Mouse (Mus musculus) stomach, embryonic 16.5 days (tissue): ENCODE measurements around the gene Rcvrn. TPM values are rescaled to one million over a fixed set of nuclear protein-coding genes. Genes with fewer than 3 reads are reported as not detected.
A peak's percentile ranks its signal among the peaks of the same experiment; 100 is the strongest.

Experiments used
- ATAC-seq: fragments of 200-750 bp; cut with Nextera tagmentation; 2 replicates; pipeline ENCODE4 v1.8.0; 2017; ENCODE audit warnings: moderate number of reproducible peaks, moderate TSS enrichment; ENCODE audit not compliant: insufficient read depth, low FRiP score
- H3K27ac ChIP-seq: fragments of 300-500 bp; sonication (generic); 2 replicates; pipeline ENCODE4 v1.5.1; 2014; ENCODE audit warnings: low read length
- H3K27me3 ChIP-seq: fragments of 300-500 bp; sonication (generic); 2 replicates; pipeline ENCODE4 v1.6.1; 2014; ENCODE audit warnings: low read length, control low read depth, mixed read lengths; ENCODE audit not compliant: control insufficient read depth, insufficient read depth
- H3K36me3 ChIP-seq: fragments of 300-500 bp; sonication (generic); 2 replicates; pipeline ENCODE4 v1.6.1; 2014; ENCODE audit warnings: low read length; ENCODE audit not compliant: control insufficient read depth, insufficient read depth
- H3K4me1 ChIP-seq: fragments of 300-500 bp; sonication (generic); 2 replicates; pipeline ENCODE4 v1.6.1; 2014; ENCODE audit warnings: low read length, control low read depth, mixed read lengths; ENCODE audit not compliant: control insufficient read depth, insufficient read depth
- H3K4me2 ChIP-seq: fragments of 300-500 bp; sonication (generic); 2 replicates; pipeline ENCODE4 v1.6.1; 2014; ENCODE audit warnings: low read depth, low read length, mixed read lengths
- H3K4me3 ChIP-seq: fragments of 300-500 bp; sonication (generic); replicated peaks from 2 replicates; pipeline ENCODE4 v1.5.1; 2014; ENCODE audit warnings: mild to moderate bottlenecking, low read length
- H3K9ac ChIP-seq: fragments of 300-500 bp; sonication (generic); 2 replicates; pipeline ENCODE4 v1.6.1; 2014; ENCODE audit warnings: low read length
- H3K9me3 ChIP-seq: fragments of 300-500 bp; sonication (generic); replicated peaks from 2 replicates; pipeline ENCODE4 v1.6.1; 2016; ENCODE audit warnings: low read length, control low read depth; ENCODE audit not compliant: control insufficient read depth
- WGBS: fragments of 180-500 bp; shearing (Covaris S2); extraction: QIAGEN DNeasy Blood & Tissue Kit; methylation state at CpG from one replicate; pipeline ENCODE4 v1.1.7; 2014; 5-methylcytosine and 5-hydroxymethylcytosine counted together
- polyA plus RNA-seq: library from polyadenylated mRNA; unstranded; fragments of >200 nt; fragmentation: Nextera tagmentation; extraction: Ambion mirVana; gene quantifications from 2 replicates; pipeline ENCODE4 v1.2.1, GENCODE M21; 2015

Rcvrn gene
- polyA plus RNA-seq, 1 experiment from 2014 or later: not detected

DNA sequence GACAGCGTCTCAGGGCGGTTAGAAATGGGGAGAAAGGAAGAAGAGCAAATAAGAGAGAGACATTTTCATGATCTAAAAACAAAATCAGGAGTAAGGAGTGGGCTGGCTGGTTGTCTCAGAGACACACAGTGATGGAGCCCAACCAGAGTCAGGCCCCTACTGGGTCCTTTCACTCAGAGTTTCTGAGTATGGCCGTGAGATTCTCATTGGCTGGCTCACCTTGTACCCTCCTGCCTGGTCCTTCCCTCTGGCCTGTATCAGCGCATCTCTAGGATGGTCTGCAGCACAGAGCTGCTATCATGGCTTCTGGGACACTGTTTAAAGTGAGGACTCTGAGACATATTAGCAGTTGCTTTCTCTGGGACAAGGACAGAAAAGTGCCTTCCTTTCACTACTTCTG is 40.6 kb upstream of the Rcvrn start:
- no peak overlapping the region for H3K9ac ChIP-seq
- no peaks in the 10 kb centered on the region for H3K9me3 ChIP-seq
- no peak overlapping the region for H3K27ac ChIP-seq
- H3K4me2 ChIP-seq: no peak overlapping the region
- no peak overlapping the region for H3K4me3 ChIP-seq
- H3K4me1 ChIP-seq: peaks cover 7% of the 10 kb centered on the region; the same call in 1 of the 2 replicates
- 88% methylated on average over 4 of the region's 4 CpGs for WGBS
- no peak for ATAC-seq
- no peaks in the 10 kb centered on the region for H3K27me3 ChIP-seq
- H3K36me3 ChIP-seq: no peaks in the 10 kb centered on the region

DNA sequence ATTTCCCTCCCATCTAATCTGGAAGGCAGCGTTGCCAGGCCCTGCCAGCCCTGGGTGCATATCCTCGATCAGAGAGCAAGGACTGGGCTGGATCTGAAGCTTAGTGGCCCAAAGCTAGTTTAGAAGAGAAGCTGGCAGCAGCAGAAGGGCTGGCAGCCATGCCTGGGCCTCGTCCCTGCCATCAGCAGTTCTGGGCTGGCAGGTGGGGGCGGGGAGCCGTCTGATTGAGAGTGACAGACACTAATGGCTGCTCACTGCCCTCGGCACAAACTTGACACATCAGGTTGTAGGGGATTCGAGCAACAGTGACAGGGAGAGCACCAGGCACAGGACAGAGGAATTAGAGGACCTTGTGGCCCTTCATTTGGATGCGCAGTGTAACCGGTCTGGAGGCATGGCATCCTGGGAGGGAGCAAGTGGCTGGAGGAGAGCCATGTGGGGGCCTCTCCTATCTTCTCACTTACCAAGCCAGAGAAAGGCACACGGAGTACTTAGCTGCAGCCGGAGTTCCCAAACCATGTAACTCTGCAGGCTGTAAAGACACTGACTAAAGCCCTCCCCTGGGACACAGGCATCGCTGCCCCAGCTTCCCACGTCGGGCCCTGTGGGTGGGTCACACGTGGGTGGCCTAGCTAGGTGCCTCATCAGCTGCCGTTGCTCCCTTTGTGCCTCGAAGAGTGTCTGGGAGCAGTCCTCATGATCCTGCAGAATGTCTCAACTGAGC is 39.7 kb upstream of the Rcvrn start:
- no peak overlapping the region for H3K4me3 ChIP-seq
- H3K9me3 ChIP-seq: no peaks in the 10 kb centered on the region
- no peak overlapping the region for H3K9ac ChIP-seq
- H3K27me3 ChIP-seq: no peaks in the 10 kb centered on the region
- no peak overlapping the region for H3K27ac ChIP-seq
- WGBS: 70% methylated on average over 17 of the region's 17 CpGs
- H3K4me2 ChIP-seq: no peak overlapping the region
- peaks cover 7% of the 10 kb centered on the region; the same call in 1 of the 2 replicates for H3K4me1 ChIP-seq
- H3K36me3 ChIP-seq: no peaks in the 10 kb centered on the region
- ATAC-seq: no peak

DNA sequence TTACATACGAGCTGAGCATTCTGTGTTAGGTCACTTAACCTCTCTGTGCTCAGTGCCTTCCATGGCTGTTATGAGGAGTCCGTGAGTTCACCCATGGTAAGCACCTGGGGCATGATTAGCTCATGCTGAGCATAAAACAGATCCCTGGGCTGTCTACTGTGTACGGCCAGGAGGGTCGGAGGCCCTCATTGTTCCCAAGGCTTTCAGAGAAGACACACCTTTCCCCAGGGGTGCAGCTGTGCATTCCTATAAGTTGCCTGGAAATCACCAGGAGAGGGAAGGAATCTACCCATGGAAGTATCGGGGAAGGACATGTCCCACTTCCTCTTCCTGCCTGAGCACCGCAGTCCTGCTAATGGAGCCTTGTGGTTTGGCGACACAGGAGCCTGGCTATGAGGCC is 38.8 kb upstream of the Rcvrn start:
- no peak overlapping the region for H3K4me2 ChIP-seq
- no peak overlapping the region for H3K9ac ChIP-seq
- H3K27me3 ChIP-seq: no peaks in the 10 kb centered on the region
- no peak overlapping the region for H3K4me3 ChIP-seq
- H3K36me3 ChIP-seq: no peaks in the 10 kb centered on the region
- no peaks in the 10 kb centered on the region for H3K9me3 ChIP-seq
- H3K27ac ChIP-seq: no peak overlapping the region
- no peak for ATAC-seq
- peaks cover 7% of the 10 kb centered on the region; the same call in 1 of the 2 replicates for H3K4me1 ChIP-seq
- 76% methylated on average over 7 of the region's 7 CpGs for WGBS

DNA sequence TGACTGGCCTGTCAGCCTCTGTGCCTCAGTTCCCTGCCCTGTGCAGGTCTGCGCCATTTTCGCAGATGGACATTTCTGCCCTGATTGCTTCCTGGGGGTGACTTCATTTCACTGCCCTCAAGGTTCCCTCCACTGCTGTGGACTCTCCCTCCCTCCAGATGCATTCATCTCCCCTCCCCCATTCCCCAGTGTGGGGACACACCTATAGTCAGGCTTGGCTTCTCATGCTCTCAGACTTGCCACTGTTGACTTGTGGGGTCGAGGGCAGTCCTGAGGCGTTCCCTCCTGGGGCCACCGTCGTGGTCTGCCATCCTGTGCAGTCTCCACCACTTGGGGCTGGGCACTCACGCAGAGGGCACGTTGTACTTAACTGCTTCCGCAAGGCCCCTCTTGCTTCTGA is 38.3 kb upstream of the Rcvrn start:
- no peak overlapping the region for H3K27ac ChIP-seq
- peaks cover 7% of the 10 kb centered on the region; the same call in 1 of the 2 replicates for H3K4me1 ChIP-seq
- no peak overlapping the region for H3K4me2 ChIP-seq
- H3K4me3 ChIP-seq: no peak overlapping the region
- H3K36me3 ChIP-seq: no peaks in the 10 kb centered on the region
- ATAC-seq: no peak
- no peak overlapping the region for H3K9ac ChIP-seq
- H3K9me3 ChIP-seq: no peaks in the 10 kb centered on the region
- H3K27me3 ChIP-seq: no peaks in the 10 kb centered on the region
- WGBS: 76% methylated on average over 9 of the region's 9 CpGs

DNA sequence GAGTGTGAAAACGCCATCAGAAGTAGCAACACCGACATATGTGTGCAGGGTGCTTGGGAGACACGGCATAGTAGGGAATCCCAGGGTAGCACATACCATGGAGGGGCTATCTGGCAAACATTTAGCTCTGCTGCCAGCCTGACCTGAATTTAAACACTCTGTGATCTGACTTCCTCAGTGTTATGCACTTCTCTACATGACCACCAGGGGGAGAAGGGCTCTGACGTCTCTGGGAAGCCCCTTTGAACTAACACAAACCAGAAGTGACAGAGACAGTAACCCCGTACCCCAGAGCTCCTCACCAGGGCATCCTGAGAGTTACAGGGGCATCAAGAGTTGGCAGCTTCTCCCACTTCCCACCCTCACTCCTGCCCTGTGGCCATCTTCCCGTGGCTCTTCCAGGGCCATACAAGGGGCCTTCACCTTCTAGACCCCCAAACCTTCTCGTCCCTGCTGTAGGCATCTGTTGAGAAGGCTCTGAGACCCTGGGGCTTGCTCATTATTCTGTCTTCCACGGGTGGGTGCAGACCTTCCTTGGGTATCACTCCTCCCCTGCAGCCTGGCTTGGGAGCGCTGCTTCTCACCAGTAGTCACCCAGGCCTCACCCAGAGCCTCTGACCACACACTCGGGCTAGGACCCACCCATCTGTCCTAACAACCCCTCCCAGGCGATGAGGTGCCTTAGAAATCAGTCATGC is 37.3 kb upstream of the Rcvrn start:
- Histone ChIP-seq H3K36me3 (no peaks in the 10 kb centered on the region), H3K4me1 (no peaks in the 10 kb centered on the region), H3K4me2 (no peak overlapping the region), H3K9ac (no peak overlapping the region), H3K4me3 (no peak overlapping the region), H3K27me3 (no peaks in the 10 kb centered on the region), H3K27ac (no peak overlapping the region), H3K9me3 (no peaks in the 10 kb centered on the region)
- 0 out of 2 replicates have a peak, but pooled peaks have one; percentile 19 for ATAC-seq
- 41% methylated on average over 11 of the region's 11 CpGs for WGBS

DNA sequence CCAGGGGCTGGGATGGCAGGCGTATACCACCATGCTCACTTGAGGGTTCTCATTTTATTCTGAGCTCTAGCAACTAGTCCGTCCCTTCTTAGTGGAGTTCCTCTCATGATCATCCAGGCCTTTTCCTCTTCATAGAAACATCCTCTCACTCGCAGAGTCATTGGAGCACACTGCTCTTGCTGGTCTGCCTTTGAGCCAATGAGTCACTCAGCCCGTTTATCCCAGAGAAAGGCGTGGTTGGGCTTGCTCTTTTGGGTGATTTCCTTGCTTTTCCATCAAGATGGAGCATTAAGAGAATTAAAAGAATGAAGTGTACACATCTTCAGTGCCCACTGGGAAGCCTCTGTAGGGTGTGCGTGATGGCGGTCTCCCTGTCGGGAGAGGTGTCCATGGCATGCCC is 33.7 kb upstream of the Rcvrn start:
- Histone ChIP-seq H3K27me3 (no peaks in the 10 kb centered on the region), H3K4me1 (no peaks in the 10 kb centered on the region), H3K9me3 (no peaks in the 10 kb centered on the region), H3K4me2 (no peak overlapping the region), H3K4me3 (no peak overlapping the region), H3K27ac (no peak overlapping the region), H3K36me3 (no peaks in the 10 kb centered on the region), H3K9ac (no peak overlapping the region)
- 86% methylated on average over 8 of the region's 8 CpGs for WGBS
- no peak for ATAC-seq

DNA sequence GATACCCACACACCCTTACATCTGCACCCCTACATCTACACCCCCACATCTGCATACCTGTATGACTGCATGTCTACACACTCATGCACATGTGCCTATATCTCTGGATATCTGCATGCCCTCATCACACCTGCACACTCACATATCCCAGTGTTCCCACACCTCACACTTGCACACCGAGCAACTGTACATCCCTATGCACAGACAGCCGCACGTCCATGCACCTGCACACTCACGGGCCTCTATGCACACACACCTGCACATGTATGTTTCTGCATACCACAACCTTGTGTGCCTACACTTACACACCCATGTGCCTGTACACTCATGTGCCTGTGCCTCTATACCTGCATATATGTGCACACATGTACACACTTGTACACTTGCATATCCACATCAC is 31.7 kb upstream of the Rcvrn start:
- Histone ChIP-seq H3K4me2 (no peak overlapping the region), H3K27me3 (no peaks in the 10 kb centered on the region), H3K9me3 (no peaks in the 10 kb centered on the region), H3K36me3 (no peaks in the 10 kb centered on the region), H3K9ac (no peak overlapping the region), H3K4me3 (no peak overlapping the region), H3K27ac (no peak overlapping the region), H3K4me1 (no peaks in the 10 kb centered on the region)
- no peak for ATAC-seq
- WGBS: 95% methylated on average over 4 of the region's 4 CpGs

DNA sequence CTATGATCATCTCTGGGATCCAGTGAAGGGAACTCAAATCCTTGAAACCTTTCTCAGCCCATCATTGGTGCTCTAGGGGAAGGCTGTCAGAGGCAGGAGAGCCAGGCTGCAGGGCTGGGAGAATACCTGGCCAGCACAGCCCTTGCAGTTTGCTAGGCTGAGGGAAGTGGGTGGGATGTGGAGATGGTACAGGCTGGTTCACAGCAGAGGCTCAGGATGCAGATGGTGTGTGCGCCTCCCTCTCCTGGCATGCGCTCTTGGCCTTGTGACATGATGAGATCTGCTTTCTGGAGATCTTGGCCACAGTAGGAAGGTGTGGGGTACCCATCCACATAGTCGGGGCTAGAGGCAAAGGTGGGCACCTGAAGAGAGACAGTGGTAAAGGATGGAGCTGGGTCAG is 30.9 kb upstream of the Rcvrn start:
- H3K4me1 ChIP-seq: no peaks in the 10 kb centered on the region
- no peaks in the 10 kb centered on the region for H3K36me3 ChIP-seq
- no peak for ATAC-seq
- H3K27me3 ChIP-seq: no peaks in the 10 kb centered on the region
- no peak overlapping the region for H3K9ac ChIP-seq
- WGBS: 92% methylated on average over 3 of the region's 3 CpGs
- H3K4me3 ChIP-seq: no peak overlapping the region
- H3K4me2 ChIP-seq: no peak overlapping the region
- no peak overlapping the region for H3K27ac ChIP-seq
- H3K9me3 ChIP-seq: no peaks in the 10 kb centered on the region

DNA sequence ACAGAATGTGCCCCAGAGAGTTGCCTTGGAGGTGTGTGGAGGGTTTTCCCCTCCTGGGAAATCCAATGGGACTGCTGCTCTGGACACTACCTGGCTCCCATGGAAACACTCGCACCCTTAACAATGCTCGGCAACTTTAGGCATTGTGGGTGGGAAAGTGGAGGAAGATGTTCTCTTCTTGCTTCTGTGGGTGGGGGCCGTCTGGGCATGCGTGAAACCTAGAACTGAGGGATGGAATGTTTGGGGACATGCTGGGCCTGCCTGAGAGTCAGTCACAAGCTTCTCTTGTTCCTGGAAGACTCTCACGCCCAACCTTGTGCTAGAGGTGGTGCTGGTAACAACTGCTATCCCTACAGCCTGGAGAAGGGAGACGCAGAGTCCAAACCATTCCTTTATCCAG is 30.2 kb upstream of the Rcvrn start:
- Histone ChIP-seq H3K9ac (no peak overlapping the region), H3K9me3 (no peaks in the 10 kb centered on the region), H3K4me2 (no peak overlapping the region), H3K27ac (no peak overlapping the region), H3K36me3 (no peaks in the 10 kb centered on the region), H3K4me3 (no peak overlapping the region), H3K27me3 (no peaks in the 10 kb centered on the region), H3K4me1 (no peaks in the 10 kb centered on the region)
- ATAC-seq: no peak
- 81% methylated on average over 6 of the region's 6 CpGs for WGBS
